Mouse (Mus musculus) MEL (cell line): ENCODE measurements around the gene Mapk10. TPM values are rescaled to one million over a fixed set of nuclear protein-coding genes. Genes with fewer than 3 reads are reported as not detected.

Experiments used
- DNase-seq: peaks from one replicate; pipeline ENCODE4 v3.0.0; 2011; ENCODE audit warnings: low read depth, low spot score
- H3K27ac ChIP-seq: 2 replicates; pipeline ENCODE4 v1.5.1; 2012; ENCODE audit warnings: low read depth, mild to moderate bottlenecking, control low read depth, low read length, moderate library complexity; ENCODE audit not compliant: control insufficient read depth
- H3K27me3 ChIP-seq, 2 experiments: fragments of 150-350 bp in 1 of 2; sonication (generic) in 1 of 2; 2 replicates each; pipeline ENCODE4 v1.6.1; 2012; ENCODE audit warnings: low read length in 2 of 2, mild to moderate bottlenecking in 2 of 2, improper control_type of control experiment in 1 of 2, moderate library complexity in 1 of 2; ENCODE audit not compliant: insufficient read depth in 2 of 2, control insufficient read depth in 1 of 2
- H3K36me3 ChIP-seq, 2 experiments: 2 replicates each; pipeline ENCODE4 v1.6.1; 2012 to 2014; ENCODE audit warnings: low read length in 2 of 2, improper control_type of control experiment in 1 of 2, inconsistent platforms in 1 of 2, mild to moderate bottlenecking in 1 of 2; ENCODE audit not compliant: insufficient read depth in 2 of 2, control insufficient read depth in 1 of 2
- H3K4me1 ChIP-seq, 2 experiments: fragments of 150-350 bp in 1 of 2; sonication (generic) in 1 of 2; 2 replicates each; pipeline ENCODE4 v1.6.1; 2012; ENCODE audit warnings: low read length in 2 of 2, improper control_type of control experiment in 1 of 2, mild to moderate bottlenecking in 1 of 2; ENCODE audit not compliant: insufficient read depth in 2 of 2, control insufficient read depth in 1 of 2
- H3K4me3 ChIP-seq, 2 experiments: fragments of 150-350 bp in 1 of 2; sonication (generic) in 1 of 2; 2 replicates each; pipeline ENCODE4 v1.5.1; 2012; ENCODE audit warnings: low read depth in 2 of 2, low read length in 2 of 2, mild to moderate bottlenecking in 2 of 2, moderate library complexity in 2 of 2, control low read depth in 1 of 2, improper control_type of control experiment in 1 of 2; ENCODE audit not compliant: control insufficient read depth in 1 of 2, insufficient read depth in 1 of 2
- H3K79me2 ChIP-seq: 2 replicates; pipeline ENCODE4 v1.6.1; 2012; ENCODE audit warnings: mild to moderate bottlenecking, low read length, moderate library complexity; ENCODE audit not compliant: control insufficient read depth, poor library complexity, insufficient read depth
- H3K9ac ChIP-seq: 2 replicates; pipeline ENCODE4 v1.6.1; 2012; ENCODE audit warnings: low read depth, mild to moderate bottlenecking, control low read depth, low read length, moderate library complexity; ENCODE audit not compliant: control insufficient read depth, poor library complexity, severe bottlenecking
- H3K9me3 ChIP-seq: fragments of 150-350 bp; sonication (generic); replicated peaks from 2 replicates; pipeline ENCODE4 v1.6.1; 2012; ENCODE audit warnings: mild to moderate bottlenecking, low read length, improper control_type of control experiment, moderate library complexity; ENCODE audit not compliant: insufficient read depth
- BHLHE40 ChIP-seq: IDR thresholded peaks from 2 replicates; pipeline ENCODE4 v1.6.1; 2012; ENCODE audit warnings: low read depth, mild to moderate bottlenecking, inconsistent platforms, low read length, improper control_type of control experiment, borderline replicate concordance
- CTCF ChIP-seq, 3 experiments: IDR thresholded peaks in 2 of 3; conservative IDR thresholded peaks in 1 of 3; 2 replicates each; pipeline ENCODE4 v1.5.1; 2011 to 2012; ENCODE audit warnings: low read length in 3 of 3, low read depth in 2 of 3, mild to moderate bottlenecking in 2 of 3, improper control_type of control experiment in 1 of 3, inconsistent platforms in 1 of 3, mixed read lengths in 1 of 3, moderate library complexity in 1 of 3; ENCODE audit not compliant: control insufficient read depth in 1 of 3, insufficient read depth in 1 of 3, poor library complexity in 1 of 3, severe bottlenecking in 1 of 3
- E2F4 ChIP-seq: IDR thresholded peaks from 2 replicates; pipeline ENCODE4 v1.6.1; 2011; ENCODE audit warnings: low read depth, low read length, improper control_type of control experiment, borderline replicate concordance
- ELF1 ChIP-seq: IDR thresholded peaks from 2 replicates; pipeline ENCODE4 v1.6.1; 2014; ENCODE audit warnings: low read depth, mild to moderate bottlenecking, inconsistent platforms, low read length, improper control_type of control experiment, moderate library complexity
- GATA1 ChIP-seq: IDR thresholded peaks from 2 replicates; pipeline ENCODE4 v1.6.1; 2011; ENCODE audit warnings: low read depth, low read length, improper control_type of control experiment
- MAFK ChIP-seq: IDR thresholded peaks from 2 replicates; pipeline ENCODE4 v1.6.1; 2011; ENCODE audit warnings: low read depth, mild to moderate bottlenecking, low read length, improper control_type of control experiment, borderline replicate concordance
- MAZ ChIP-seq: IDR thresholded peaks from 2 replicates; pipeline ENCODE4 v1.6.1; 2012; ENCODE audit warnings: low read depth, mild to moderate bottlenecking, inconsistent platforms, low read length, improper control_type of control experiment
- MYB ChIP-seq: IDR thresholded peaks from 2 replicates; pipeline ENCODE4 v1.6.1; 2011; ENCODE audit warnings: mild to moderate bottlenecking, low read depth, low read length, improper control_type of control experiment
- MYC ChIP-seq: IDR thresholded peaks from 2 replicates; pipeline ENCODE4 v1.6.1; 2011; ENCODE audit warnings: low read depth, mild to moderate bottlenecking, low read length, improper control_type of control experiment, moderate library complexity
- POLR2AphosphoS2 ChIP-seq: IDR thresholded peaks from 2 replicates; pipeline ENCODE4 v1.6.1; 2011; ENCODE audit warnings: low read length, improper control_type of control experiment
- POLR2AphosphoS5 ChIP-seq: IDR thresholded peaks from 2 replicates; pipeline ENCODE4 v1.6.1; 2012; ENCODE audit warnings: low read depth, borderline replicate concordance, mild to moderate bottlenecking, inconsistent platforms, low read length, moderate library complexity, mixed read lengths
- SMC3 ChIP-seq: IDR thresholded peaks from 2 replicates; pipeline ENCODE4 v1.6.1; 2011; ENCODE audit warnings: low read depth, low read length, improper control_type of control experiment
- TAL1 ChIP-seq: IDR thresholded peaks from 2 replicates; pipeline ENCODE4 v1.6.1; 2012; ENCODE audit warnings: mild to moderate bottlenecking, inconsistent platforms, low read length, moderate library complexity, mixed read lengths
- UBTF ChIP-seq: IDR thresholded peaks from 2 replicates; pipeline ENCODE4 v1.6.1; 2012; ENCODE audit warnings: low read depth, mild to moderate bottlenecking, inconsistent platforms, low read length, improper control_type of control experiment, moderate library complexity, borderline replicate concordance; ENCODE audit not compliant: insufficient read depth
- USF2 ChIP-seq, 2 experiments: IDR thresholded peaks; 2 replicates each; pipeline ENCODE4 v1.6.1; 2011 to 2012; ENCODE audit warnings: improper control_type of control experiment in 2 of 2, low read length in 2 of 2, borderline replicate concordance in 1 of 2, inconsistent platforms in 1 of 2, low read depth in 1 of 2, mild to moderate bottlenecking in 1 of 2; ENCODE audit not compliant: insufficient read depth in 1 of 2
- ZKSCAN1 ChIP-seq: IDR thresholded peaks from 2 replicates; pipeline ENCODE4 v1.6.1; 2012; ENCODE audit warnings: low read depth, mild to moderate bottlenecking, inconsistent platforms, low read length, improper control_type of control experiment, moderate library complexity
- ZMIZ1 ChIP-seq: IDR thresholded peaks from 2 replicates; pipeline ENCODE4 v1.6.1; 2012; ENCODE audit warnings: low read depth, mild to moderate bottlenecking, inconsistent platforms, low read length, improper control_type of control experiment, moderate library complexity
- ZNF384 ChIP-seq: IDR thresholded peaks from 2 replicates; pipeline ENCODE4 v1.6.1; 2012; ENCODE audit warnings: low read depth, mild to moderate bottlenecking, inconsistent platforms, low read length, improper control_type of control experiment
- polyA plus RNA-seq, 2 experiments: library from polyadenylated mRNA; stranded (reverse) in 1 of 2; unstranded in 1 of 2; fragments of >175 nt in 1 of 2; fragments of >200 nt in 1 of 2; gene quantifications; 2 replicates each; pipeline versions ENCODE4 v1.2.1 to v1.2.4; 2012; ENCODE audit warnings: low replicate concordance in 2 of 2, low read depth in 1 of 2; ENCODE audit not compliant: insufficient read length in 2 of 2, insufficient read depth in 1 of 2, missing spikeins in 1 of 2
- total RNA-seq: library from RNA; depleted of rRNA; stranded (reverse); fragments of 300-350 nt; gene quantifications from 2 replicates; pipeline ENCODE4 v1.2.3, GENCODE M21; 2012

The Mapk10 gene
- total and polyA plus RNA-seq, 3 experiments: not detected

DNA sequence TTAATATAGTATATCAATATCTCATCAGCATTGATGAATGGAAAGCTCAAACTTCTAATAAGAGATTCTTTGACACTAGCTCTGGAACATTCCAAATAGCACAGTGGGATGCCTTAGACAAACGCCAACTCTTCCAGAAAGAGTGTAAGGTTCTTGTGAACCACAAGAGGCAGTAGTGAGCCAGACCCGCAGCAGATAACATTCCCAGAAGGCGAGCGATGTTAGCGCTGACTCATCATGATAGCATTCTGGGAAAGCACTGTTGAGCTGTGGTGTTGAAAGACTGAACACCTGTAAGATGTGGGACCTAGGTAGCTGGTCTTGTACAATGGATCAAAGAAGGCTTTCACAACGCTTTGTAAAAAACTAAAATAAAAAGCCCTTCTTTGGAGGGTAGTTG lies 78.3 kb downstream of the Mapk10 start:
- Histone ChIP-seq H3K4me1 (no peaks in the 10 kb centered on the region), H3K27ac (no peak overlapping the region), H3K9ac (no peak overlapping the region), H3K4me3 (no peak overlapping the region), H3K79me2 (no peaks in the 10 kb centered on the region), H3K36me3 (no peaks in the 10 kb centered on the region), H3K27me3 (no peaks in the 10 kb centered on the region), H3K9me3 (no peaks in the 10 kb centered on the region)
- peak; percentile 3 for DNase-seq
- TF ChIP-seq CTCF (IDR thresholded peaks at IDR 0.05 in 2 of 3, conservative IDR thresholded peaks at IDR 0.05 in 1 of 3; ENCODE audit: control insufficient read depth in 1 of 3, insufficient read depth in 1 of 3, low read depth in 2 of 3, low read length in 3 of 3, poor library complexity in 1 of 3, severe bottlenecking in 1 of 3) (peak in 1 of 3 experiments; percentile 11; a peak in 1 of 6 replicates), MAZ (no peak)

DNA sequence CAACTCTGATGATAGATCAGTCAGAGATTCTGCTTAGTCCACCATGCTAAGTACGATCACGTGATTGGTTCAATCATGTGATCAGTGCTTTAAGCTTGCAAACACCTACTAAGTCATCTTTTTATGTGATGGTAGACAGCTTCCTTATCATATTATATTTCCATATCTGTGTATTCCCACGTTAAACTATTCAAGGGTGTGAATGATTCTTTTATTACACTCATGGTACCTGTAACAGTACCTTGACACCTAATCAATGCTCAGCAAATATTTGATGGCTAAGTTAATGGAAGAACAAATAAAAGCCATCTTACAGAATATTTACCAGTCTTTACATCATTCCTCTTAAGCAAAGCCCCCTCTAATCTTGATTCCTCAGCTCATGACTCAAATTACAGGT lies 91.5 kb downstream of the Mapk10 start:
- Histone ChIP-seq H3K27ac (no peak overlapping the region), H3K27me3 (no peaks in the 10 kb centered on the region), H3K36me3 (no peaks in the 10 kb centered on the region), H3K9ac (no peak overlapping the region), H3K9me3 (no peaks in the 10 kb centered on the region), H3K79me2 (no peaks in the 10 kb centered on the region), H3K4me1 (no peaks in the 10 kb centered on the region), H3K4me3 (no peak overlapping the region)
- DNase-seq: no peak
- TF ChIP-seq ZMIZ1: no peak

DNA sequence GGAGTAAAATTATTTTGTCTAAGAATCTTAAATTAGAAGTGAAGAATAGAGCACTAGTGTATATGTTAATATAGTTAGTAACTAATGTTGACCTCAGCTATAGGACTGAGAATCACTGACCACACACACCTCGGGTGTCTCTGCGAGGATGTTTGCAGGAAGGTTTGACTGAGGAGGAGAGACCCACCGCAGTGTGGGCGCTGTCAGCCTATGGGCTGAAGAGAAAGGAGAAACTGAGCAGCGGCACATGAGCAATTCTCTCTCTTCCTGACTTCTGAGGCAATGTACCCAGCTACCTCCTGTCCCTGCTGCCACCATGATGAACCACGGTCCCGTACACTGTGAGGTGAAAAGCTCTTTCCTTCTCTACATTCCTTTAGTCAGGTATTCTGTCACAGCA lies 95.6 kb downstream of the Mapk10 start:
- TF ChIP-seq GATA1: no peak
- TF ChIP-seq ZNF384: no peak
- TF ChIP-seq POLR2AphosphoS5: no peak
- TF ChIP-seq MAFK: no peak
- no peak for TF ChIP-seq MYC
- TF ChIP-seq TAL1: no peak
- TF ChIP-seq ELF1: no peak
- no peak for TF ChIP-seq MYB
- no peak for TF ChIP-seq USF2 (IDR thresholded peaks at IDR 0.05; ENCODE audit: borderline replicate concordance in 1 of 2, insufficient read depth in 1 of 2, low read depth in 1 of 2, low read length in 2 of 2)
- no peak for TF ChIP-seq BHLHE40
- no peak for TF ChIP-seq E2F4
- TF ChIP-seq ZKSCAN1: no peak
- TF ChIP-seq POLR2AphosphoS2: no peak
- TF ChIP-seq SMC3: no peak
- no peak for TF ChIP-seq MAZ
- TF ChIP-seq ZMIZ1: no peak
- TF ChIP-seq UBTF: no peak
- no peak for DNase-seq
- no peaks in the 10 kb centered on the region for H3K79me2 ChIP-seq
- no peaks in the 10 kb centered on the region for H3K9me3 ChIP-seq
- no peak overlapping the region for H3K27ac ChIP-seq
- H3K4me1 ChIP-seq: no peaks in the 10 kb centered on the region
- no peak overlapping the region for H3K4me3 ChIP-seq
- no peaks in the 10 kb centered on the region for H3K27me3 ChIP-seq
- H3K36me3 ChIP-seq: no peaks in the 10 kb centered on the region
- H3K9ac ChIP-seq: no peak overlapping the region
